Mouse (Mus musculus): ENCODE measurements around the gene Nectin4. TPM values are rescaled to one million over a fixed set of nuclear protein-coding genes. Genes with fewer than 3 reads are reported as not detected.
A peak's percentile ranks its signal among the peaks of the same experiment; 100 is the strongest.

Gene Nectin4
- total and polyA plus RNA-seq, 2 experiments = 0.09 to 0.16 TPM

DNA sequence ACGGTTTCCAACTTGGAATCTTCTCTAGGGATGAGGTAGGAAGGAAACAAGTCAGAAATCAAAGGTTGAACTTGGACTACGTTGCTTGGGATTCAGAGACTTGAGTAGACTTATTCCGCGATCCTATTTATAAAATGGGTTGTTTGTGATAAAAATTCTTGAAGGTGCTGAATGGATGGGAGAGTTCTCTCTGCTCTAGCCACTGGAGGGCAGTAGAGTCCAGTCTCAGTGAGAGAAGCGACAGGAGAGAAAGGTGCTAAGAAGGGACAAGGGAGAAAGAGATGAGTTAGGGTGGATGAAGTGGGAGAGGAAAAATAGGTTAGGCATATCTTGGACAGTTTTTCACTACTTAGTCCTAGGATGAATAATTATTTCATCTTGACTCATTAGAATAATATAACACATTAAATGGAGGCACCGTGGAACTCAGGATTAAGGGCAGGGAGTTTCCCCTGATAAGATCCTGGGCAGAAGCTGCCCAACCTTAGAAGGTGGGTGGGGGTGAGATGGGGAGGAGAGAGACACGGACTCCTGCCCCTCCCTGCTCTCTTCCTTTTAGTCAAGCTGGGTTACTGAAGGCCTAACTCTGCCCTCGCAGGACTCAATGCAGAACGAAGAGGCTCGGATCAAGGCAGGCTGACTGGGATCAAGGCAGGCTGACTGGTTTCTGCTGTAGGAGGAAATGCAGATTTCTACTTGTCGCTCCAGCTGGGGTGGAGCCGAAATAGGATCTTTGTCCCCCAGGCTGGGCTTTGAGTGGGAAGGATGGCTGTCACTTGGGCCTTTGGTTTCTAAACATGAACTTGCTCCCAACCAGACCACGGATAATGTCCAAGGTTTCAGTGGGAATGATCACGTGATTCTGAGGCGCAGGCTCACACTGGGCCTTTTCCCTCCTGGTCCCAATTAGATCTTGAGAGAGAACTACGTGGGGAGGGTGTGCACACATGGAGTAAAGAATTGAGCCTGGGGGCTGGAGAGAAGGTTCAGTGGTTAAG is 8.5 kb upstream of the Nectin4 start:
- DNase-seq (ENCODE audit: extremely low read depth, low read depth, low spot score) = peak; percentile 58
- peaks cover 17% of the 10 kb centered on the region; the same call in 1 of the 2 replicates for H3K36me3 ChIP-seq (ENCODE audit: control insufficient read depth, insufficient read depth, low read length)
- no peak for TF ChIP-seq POLR2A (IDR thresholded peaks at IDR 0.05; ENCODE audit: extremely low read depth, insufficient read depth, low read length)
- TF ChIP-seq CTCF (IDR thresholded peaks at IDR 0.05; ENCODE audit: low read depth, low read length) = peak; percentile 67
- no peaks in the 10 kb centered on the region for H3K27me3 ChIP-seq (ENCODE audit: control insufficient read depth, insufficient read depth, low read length)
- no peak overlapping the region for H3K4me3 ChIP-seq (ENCODE audit: insufficient read depth, low read depth, low read length)
- no peaks in the 10 kb centered on the region for H3K4me1 ChIP-seq (ENCODE audit: control insufficient read depth, insufficient read depth, low read length)
- no peak overlapping the region for H3K27ac ChIP-seq (replicated peaks; ENCODE audit: insufficient read depth, low read depth, low read length)
- 55% methylated on average over 16 of the region's 16 CpGs for WGBS
- H3K9ac ChIP-seq (ENCODE audit: low read depth, low read length) = no peak overlapping the region
- no peaks in the 10 kb centered on the region for H3K79me2 ChIP-seq (ENCODE audit: control insufficient read depth, insufficient read depth, low read length)

DNA sequence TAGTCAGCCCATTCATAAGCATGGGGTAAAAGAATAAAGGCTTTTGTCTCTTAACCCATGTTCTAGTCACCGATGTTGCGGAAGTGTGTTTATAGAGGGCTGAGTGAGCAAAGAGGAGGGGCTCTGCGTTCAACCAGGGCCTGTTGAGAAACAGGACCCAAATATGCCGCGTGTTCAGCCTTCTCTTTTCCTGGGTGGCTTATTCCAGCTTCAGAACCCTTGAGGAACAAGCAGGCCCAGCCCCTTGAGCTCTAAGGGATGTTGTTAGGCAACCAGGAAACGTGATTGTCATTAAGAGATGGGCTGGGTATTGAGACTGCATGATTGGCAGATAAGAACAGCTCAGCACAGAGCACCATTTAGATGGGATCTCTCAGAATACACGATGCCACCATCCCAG is 4.0 kb upstream of the Nectin4 start:
- DNase-seq (ENCODE audit: extremely low read depth, low read depth, low spot score) = no peak
- Histone ChIP-seq H3K79me2 (ENCODE audit: control insufficient read depth, insufficient read depth, low read length) (no peaks in the 10 kb centered on the region), H3K27me3 (ENCODE audit: control insufficient read depth, insufficient read depth, low read length) (no peaks in the 10 kb centered on the region), H3K4me3 (ENCODE audit: insufficient read depth, low read depth, low read length) (no peak overlapping the region), H3K4me1 (ENCODE audit: control insufficient read depth, insufficient read depth, low read length) (no peaks in the 10 kb centered on the region), H3K27ac (replicated peaks; ENCODE audit: insufficient read depth, low read depth, low read length) (no peak overlapping the region), H3K9ac (ENCODE audit: low read depth, low read length) (no peak overlapping the region), H3K36me3 (ENCODE audit: control insufficient read depth, insufficient read depth, low read length) (no peaks in the 10 kb centered on the region)
- TF ChIP-seq POLR2A (IDR thresholded peaks at IDR 0.05; ENCODE audit: extremely low read depth, insufficient read depth, low read length) (no peak), CTCF (IDR thresholded peaks at IDR 0.05; ENCODE audit: low read depth, low read length) (no peak)
- WGBS = 65% methylated on average over 7 of the region's 7 CpGs

- DNase-seq (ENCODE audit: extremely low read depth, low read depth, low spot score) = no peak
- H3K36me3 ChIP-seq (ENCODE audit: control insufficient read depth, insufficient read depth, low read length) = no peaks in the 10 kb centered on the region
- H3K79me2 ChIP-seq (ENCODE audit: control insufficient read depth, insufficient read depth, low read length) = no peaks in the 10 kb centered on the region
- no peak overlapping the region for H3K27ac ChIP-seq (replicated peaks; ENCODE audit: insufficient read depth, low read depth, low read length)
- H3K9ac ChIP-seq (ENCODE audit: low read depth, low read length) = no peak overlapping the region
- no peaks in the 10 kb centered on the region for H3K4me1 ChIP-seq (ENCODE audit: control insufficient read depth, insufficient read depth, low read length)
- H3K27me3 ChIP-seq (ENCODE audit: control insufficient read depth, insufficient read depth, low read length) = no peaks in the 10 kb centered on the region
- no peak overlapping the region for H3K4me3 ChIP-seq (ENCODE audit: insufficient read depth, low read depth, low read length)
- WGBS = 81% methylated on average over 3 of the region's 3 CpGs
- TF ChIP-seq CTCF (IDR thresholded peaks at IDR 0.05; ENCODE audit: low read depth, low read length) = no peak
- no peak for TF ChIP-seq POLR2A (IDR thresholded peaks at IDR 0.05; ENCODE audit: extremely low read depth, insufficient read depth, low read length)
These were observed 3.0 kb downstream of the Nectin4 start for GRCm38 (mm10) chr1:171372880-171373279.

GRCm38 (mm10) chr1:171373946-171374345 is 4.0 kb downstream of the Nectin4 start:
- no peak for TF ChIP-seq CTCF (IDR thresholded peaks at IDR 0.05; ENCODE audit: low read depth, low read length)
- TF ChIP-seq POLR2A (IDR thresholded peaks at IDR 0.05; ENCODE audit: extremely low read depth, insufficient read depth, low read length) = no peak
- Histone ChIP-seq H3K4me1 (ENCODE audit: control insufficient read depth, insufficient read depth, low read length) (no peaks in the 10 kb centered on the region), H3K27me3 (ENCODE audit: control insufficient read depth, insufficient read depth, low read length) (no peaks in the 10 kb centered on the region), H3K4me3 (ENCODE audit: insufficient read depth, low read depth, low read length) (no peak overlapping the region), H3K27ac (replicated peaks; ENCODE audit: insufficient read depth, low read depth, low read length) (no peak overlapping the region), H3K36me3 (ENCODE audit: control insufficient read depth, insufficient read depth, low read length) (no peaks in the 10 kb centered on the region), H3K79me2 (ENCODE audit: control insufficient read depth, insufficient read depth, low read length) (no peaks in the 10 kb centered on the region), H3K9ac (ENCODE audit: low read depth, low read length) (no peak overlapping the region)
- DNase-seq (ENCODE audit: extremely low read depth, low read depth, low spot score) = no peak
- WGBS = 16% methylated on average over 4 of the region's 4 CpGs

GRCm38 (mm10) chr1:171375646-171376097 is 5.8 kb downstream of the Nectin4 start:
- DNase-seq (ENCODE audit: extremely low read depth, low read depth, low spot score) = no peak
- Histone ChIP-seq H3K9ac (ENCODE audit: low read depth, low read length) (no peak overlapping the region), H3K27ac (replicated peaks; ENCODE audit: insufficient read depth, low read depth, low read length) (no peak overlapping the region), H3K4me1 (ENCODE audit: control insufficient read depth, insufficient read depth, low read length) (no peaks in the 10 kb centered on the region), H3K79me2 (ENCODE audit: control insufficient read depth, insufficient read depth, low read length) (no peaks in the 10 kb centered on the region), H3K4me3 (ENCODE audit: insufficient read depth, low read depth, low read length) (no peak overlapping the region), H3K36me3 (ENCODE audit: control insufficient read depth, insufficient read depth, low read length) (no peaks in the 10 kb centered on the region), H3K27me3 (ENCODE audit: control insufficient read depth, insufficient read depth, low read length) (no peaks in the 10 kb centered on the region)
- TF ChIP-seq CTCF (IDR thresholded peaks at IDR 0.05; ENCODE audit: low read depth, low read length) = no peak
- no peak for TF ChIP-seq POLR2A (IDR thresholded peaks at IDR 0.05; ENCODE audit: extremely low read depth, insufficient read depth, low read length)
- 65% methylated on average over 9 of the region's 9 CpGs for WGBS

- no peaks in the 10 kb centered on the region for H3K4me1 ChIP-seq (ENCODE audit: control insufficient read depth, insufficient read depth, low read length)
- no peaks in the 10 kb centered on the region for H3K36me3 ChIP-seq (ENCODE audit: control insufficient read depth, insufficient read depth, low read length)
- DNase-seq (ENCODE audit: extremely low read depth, low read depth, low spot score) = no peak
- TF ChIP-seq POLR2A (IDR thresholded peaks at IDR 0.05; ENCODE audit: extremely low read depth, insufficient read depth, low read length) = no peak
- no peak for TF ChIP-seq CTCF (IDR thresholded peaks at IDR 0.05; ENCODE audit: low read depth, low read length)
- H3K79me2 ChIP-seq (ENCODE audit: control insufficient read depth, insufficient read depth, low read length) = no peaks in the 10 kb centered on the region
- no peak overlapping the region for H3K9ac ChIP-seq (ENCODE audit: low read depth, low read length)
- H3K27ac ChIP-seq (replicated peaks; ENCODE audit: insufficient read depth, low read depth, low read length) = no peak overlapping the region
- 83% methylated on average over 6 of the region's 6 CpGs for WGBS
- no peak overlapping the region for H3K4me3 ChIP-seq (ENCODE audit: insufficient read depth, low read depth, low read length)
- no peaks in the 10 kb centered on the region for H3K27me3 ChIP-seq (ENCODE audit: control insufficient read depth, insufficient read depth, low read length)
These were observed 8.4 kb downstream of the Nectin4 start for GRCm38 (mm10) chr1:171378298-171378697.
